Mouse (Mus musculus) CH12.LX (cell line): Measurements from ENCODE around the gene Scd3.

Experiments
- CHD1 ChIP-seq: IDR thresholded peaks from 2 replicates; pipeline ENCODE4 v1.6.1; 2012; ENCODE audit warnings: low read depth, low read length, improper control_type of control experiment, inconsistent platforms
- CTCF ChIP-seq, 2 experiments: IDR thresholded peaks in 1 of 2; conservative IDR thresholded peaks in 1 of 2; 2 replicates each; pipeline ENCODE4 v1.5.1; 2011 to 2012; ENCODE audit warnings: low read depth in 2 of 2, low read length in 2 of 2, improper control_type of control experiment in 1 of 2, inconsistent platforms in 1 of 2, mild to moderate bottlenecking in 1 of 2, moderate library complexity in 1 of 2
- EP300 ChIP-seq: IDR thresholded peaks from 2 replicates; pipeline ENCODE4 v1.6.1; 2011; ENCODE audit warnings: low read length, improper control_type of control experiment
- GABPA ChIP-seq: IDR thresholded peaks from 2 replicates; pipeline ENCODE4 v1.6.1; 2012; ENCODE audit warnings: low read depth, low read length, improper control_type of control experiment, inconsistent platforms; ENCODE audit not compliant: insufficient replicate concordance
- HCFC1 ChIP-seq: IDR thresholded peaks from 2 replicates; pipeline ENCODE4 v1.6.1; 2012; ENCODE audit warnings: low read depth, mild to moderate bottlenecking, inconsistent platforms, low read length, improper control_type of control experiment
- NELFE ChIP-seq: IDR thresholded peaks from 2 replicates; pipeline ENCODE4 v1.6.1; 2011; ENCODE audit warnings: low read depth, low read length, improper control_type of control experiment
- POLR2A ChIP-seq: IDR thresholded peaks from 2 replicates; pipeline ENCODE4 v1.6.1; 2011; ENCODE audit warnings: low read depth, mild to moderate bottlenecking, improper control_type of control experiment, low read length
- POLR2AphosphoS2 ChIP-seq: IDR thresholded peaks from 2 replicates; pipeline ENCODE4 v1.6.1; 2011; ENCODE audit warnings: low read depth, low read length, improper control_type of control experiment
- RAD21 ChIP-seq: IDR thresholded peaks from 2 replicates; pipeline ENCODE4 v1.6.1; 2011; ENCODE audit warnings: low read depth, mild to moderate bottlenecking, low read length, improper control_type of control experiment, moderate library complexity
- ZC3H11A ChIP-seq: IDR thresholded peaks from 2 replicates; pipeline ENCODE4 v1.6.1; 2012; ENCODE audit warnings: low read depth, mild to moderate bottlenecking, inconsistent platforms, low read length, improper control_type of control experiment
- ZMIZ1 ChIP-seq: IDR thresholded peaks from 2 replicates; pipeline ENCODE4 v1.6.1; 2012; ENCODE audit warnings: low read depth, mild to moderate bottlenecking, inconsistent platforms, low read length, improper control_type of control experiment

- no peak for TF ChIP-seq GABPA
- TF ChIP-seq RAD21: peak; percentile 54
- no peak for TF ChIP-seq POLR2A
- TF ChIP-seq NELFE: no peak
- no peak for TF ChIP-seq HCFC1
- peak in 1 of 2 experiments; percentile 67; a peak in 2 of 4 replicates for TF ChIP-seq CTCF (conservative IDR thresholded peaks at IDR 0.05 in 1 of 2, IDR thresholded peaks at IDR 0.05 in 1 of 2; ENCODE audit: low read depth in 2 of 2, low read length in 2 of 2)
- TF ChIP-seq ZMIZ1: no peak
- no peak for TF ChIP-seq EP300
- TF ChIP-seq ZC3H11A: no peak
- no peak for TF ChIP-seq CHD1
- TF ChIP-seq POLR2AphosphoS2: no peak
Measured at GRCm38 (mm10) chr19:44266458-44266823, 63.4 kb downstream of the Scd3 start.
